ENCODE assay signal across 11 mouse cellular contexts in the genomic region with DNA sequence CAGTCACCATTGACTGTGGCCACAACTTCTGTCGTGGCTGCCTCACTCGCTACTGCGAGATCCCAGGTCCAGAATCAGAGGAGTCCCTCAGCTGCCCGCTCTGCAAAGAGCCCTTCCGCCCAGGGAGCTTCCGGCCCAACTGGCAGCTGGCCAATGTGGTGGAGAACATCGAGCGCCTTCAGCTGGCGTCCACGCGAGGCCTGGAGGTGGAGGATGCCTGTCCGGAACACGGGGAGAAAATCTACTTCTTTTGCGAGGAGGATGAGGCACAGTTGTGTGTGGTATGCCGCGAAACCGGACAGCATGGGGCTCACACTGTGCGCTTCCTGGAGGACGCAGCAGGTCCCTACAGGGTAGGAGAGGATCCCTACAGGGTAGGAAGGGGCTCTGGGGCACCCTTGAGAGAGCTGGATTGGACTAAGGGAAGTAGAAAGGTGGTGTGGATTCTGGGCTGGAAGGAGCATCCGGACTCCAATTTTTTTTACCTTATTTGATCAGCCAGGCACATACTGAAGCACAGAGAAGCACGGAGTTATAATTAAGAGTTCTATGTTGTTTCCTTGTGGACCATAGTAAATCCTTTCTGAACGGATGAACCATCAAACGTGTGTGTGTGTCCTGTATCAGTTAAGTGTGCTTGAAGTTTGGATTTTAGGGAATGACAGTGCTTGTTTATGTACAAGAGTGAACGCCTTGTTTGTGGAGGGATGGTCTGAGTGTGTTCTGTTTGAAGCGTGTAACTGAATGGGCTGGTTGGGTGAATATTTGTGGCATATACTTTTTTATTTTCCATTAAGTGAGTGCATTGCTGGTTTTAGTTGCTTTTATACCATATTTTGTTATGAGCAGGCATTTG. TPM values are rescaled to one million over a fixed set of nuclear protein-coding genes. Genes with fewer than 3 reads are reported as not detected.
DNase-seq lines count a peak whose midpoint lies in the region; ATAC-seq and TF ChIP-seq lines count a peak whose summit lies in the region.
"Had no signal": no experiment of that assay in that cellular context is flagged by ENCODE, and none has a peak within 500 bp of the region (broad histone marks: within the 10 kb centered on the region; RNA-seq: fewer than 3 reads in every experiment).

No protein-coding gene starts in this region.

- TF ChIP-seq CTCF in stomach, postnatal 0 days (IDR thresholded peaks at IDR 0.05; ENCODE audit: low read depth): no peak

- H3K9me3 ChIP-seq in midbrain, embryonic 11.5 days (ENCODE audit: control insufficient read depth, low read length): no peaks in the 10 kb centered on the region
- no peaks in the 10 kb centered on the region for H3K9me3 ChIP-seq in midbrain, embryonic 13.5 days
- H3K9me3 ChIP-seq in stomach, postnatal 0 days (ENCODE audit: control insufficient read depth, low read length): no peaks in the 10 kb centered on the region
- H3K9me3 ChIP-seq: forebrain, embryonic 13.5 days had no signal

- 0 out of 2 replicates have a peak, but pooled peaks cover 2% of the 10 kb centered on the region for H3K27me3 ChIP-seq in midbrain, embryonic 11.5 days (ENCODE audit: control insufficient read depth, insufficient read depth, low read length)
- H3K27me3 ChIP-seq in midbrain, embryonic 13.5 days: peaks cover 17% of the 10 kb centered on the region
- H3K27me3 ChIP-seq in stomach, postnatal 0 days (ENCODE audit: control insufficient read depth, insufficient read depth, low read length): no peaks in the 10 kb centered on the region

- peak; percentile 46 for DNase-seq in gastrocnemius, postnatal 10 days
- DNase-seq in gastrocnemius, adult 8-10 months (ENCODE audit: low spot score in 2 of 2): no peak
- peak; percentile 62 for DNase-seq in midbrain, embryonic 11.5 days (ENCODE audit: low spot score, missing footprints)
- peak; percentile 73 for DNase-seq in liver
- peak; percentile 31 for DNase-seq in stomach, postnatal 0 days (ENCODE audit: low spot score)
- no peak for DNase-seq in cerebellum, adult 8-10 months
- DNase-seq in left cerebral cortex, adult 9 months (ENCODE audit: low spot score in 2 of 2): no peak
- DNase-seq: kidney, adult 18-20 months had no signal

- H3K4me1 ChIP-seq in midbrain, embryonic 11.5 days (ENCODE audit: control insufficient read depth, insufficient read depth, low read length): no peaks in the 10 kb centered on the region
- H3K4me1 ChIP-seq in midbrain, embryonic 13.5 days (replicated peaks): peaks cover 7% of the 10 kb centered on the region
- H3K4me1 ChIP-seq in stomach, postnatal 0 days (replicated peaks; ENCODE audit: control insufficient read depth, insufficient read depth): no peaks in the 10 kb centered on the region

- H3K9ac ChIP-seq in midbrain, embryonic 11.5 days (ENCODE audit: low read length): no peak overlapping the region
- H3K9ac ChIP-seq in midbrain, embryonic 13.5 days (replicated peaks): no peak overlapping the region
- peak overlapping the region; percentile 1; the same call in 1 of the 2 replicates for H3K9ac ChIP-seq in stomach, postnatal 0 days (ENCODE audit: low read length)
- H3K9ac ChIP-seq: forebrain, embryonic 13.5 days had no signal

- H3K36me3 ChIP-seq in midbrain, embryonic 11.5 days (ENCODE audit: control insufficient read depth, insufficient read depth, low read length): no peaks in the 10 kb centered on the region
- no peaks in the 10 kb centered on the region for H3K36me3 ChIP-seq in midbrain, embryonic 13.5 days
- no peaks in the 10 kb centered on the region for H3K36me3 ChIP-seq in stomach, postnatal 0 days (ENCODE audit: control insufficient read depth, insufficient read depth, low read length)

- ATAC-seq in midbrain, embryonic 11.5 days (ENCODE audit: low FRiP score): no peak
- no peak for ATAC-seq in midbrain, embryonic 13.5 days
- no peak for ATAC-seq in stomach, postnatal 0 days (ENCODE audit: low FRiP score, low TSS enrichment)
- ATAC-seq: forebrain, embryonic 13.5 days had no signal

- TF ChIP-seq EP300 in stomach, postnatal 0 days (optimal IDR thresholded peaks at IDR 0.05): no peak

- no peak overlapping the region for H3K4me2 ChIP-seq in midbrain, embryonic 11.5 days
- no peak overlapping the region for H3K4me2 ChIP-seq in midbrain, embryonic 13.5 days (replicated peaks)
- no peak overlapping the region for H3K4me2 ChIP-seq in stomach, postnatal 0 days (replicated peaks; ENCODE audit: low read depth)
- H3K4me2 ChIP-seq: forebrain, embryonic 13.5 days had no signal

- 77% methylated on average over 25 of the region's 25 CpGs for WGBS in midbrain, embryonic 11.5 days
- 78% methylated on average over 25 of the region's 25 CpGs for WGBS in midbrain, embryonic 13.5 days
- WGBS in stomach, postnatal 0 days: 66% methylated on average over 25 of the region's 25 CpGs

- no peak overlapping the region for H3K27ac ChIP-seq in midbrain, embryonic 11.5 days (ENCODE audit: low read depth, low read length)
- no peak overlapping the region for H3K27ac ChIP-seq in midbrain, embryonic 13.5 days
- no peak overlapping the region for H3K27ac ChIP-seq in stomach, postnatal 0 days (replicated peaks)
- H3K27ac ChIP-seq: forebrain, embryonic 13.5 days; macrophage had no signal

- H3K4me3 ChIP-seq in midbrain, embryonic 11.5 days (ENCODE audit: low read depth, low read length): no peak overlapping the region
- H3K4me3 ChIP-seq in midbrain, embryonic 13.5 days (replicated peaks): no peak overlapping the region
- H3K4me3 ChIP-seq in stomach, postnatal 0 days (ENCODE audit: low read depth, low read length): no peak overlapping the region
- H3K4me3 ChIP-seq: forebrain, embryonic 13.5 days had no signal

RNA-seq across cellular contexts. Expression of a gene that starts 0.8 kb away (rescaled TPM):
- total RNA-seq in gastrocnemius, postnatal 10 days (2021): 1 to 10 TPM in 1 of 2 experiments, not detected in 1; 1.7 TPM
- total RNA-seq in gastrocnemius, adult 8-10 months (2022): not detected
- polyA plus RNA-seq in midbrain, embryonic 11.5 days (2014; fragmentation: Nextera tagmentation; extraction: Ambion mirVana): 7.7 and 8.1 TPM in 2 replicates
- polyA plus RNA-seq in midbrain, embryonic 13.5 days (2015; fragmentation: Nextera tagmentation; extraction: Ambion mirVana): 1.2 and 2.0 TPM in 2 replicates
- 0.28 and 0.32 TPM in 2 replicates for polyA plus RNA-seq in stomach, postnatal 0 days (2015; fragmentation: Nextera tagmentation; extraction: Ambion mirVana)
- polyA plus RNA-seq: macrophage had no signal

RNA-seq across cellular contexts. Expression of a gene that starts 3.2 kb away (rescaled TPM):
- not detected for total RNA-seq in gastrocnemius, postnatal 10 days (2021)
- not detected for total RNA-seq in gastrocnemius, adult 8-10 months (2022)
- polyA plus RNA-seq in midbrain, embryonic 11.5 days (2014; fragmentation: Nextera tagmentation; extraction: Ambion mirVana): 0.48 and 0.51 TPM in 2 replicates
- 0.22 and 0.58 TPM in 2 replicates for polyA plus RNA-seq in midbrain, embryonic 13.5 days (2015; fragmentation: Nextera tagmentation; extraction: Ambion mirVana)
- 2.0 and 2.1 TPM in 2 replicates for polyA plus RNA-seq in stomach, postnatal 0 days (2015; fragmentation: Nextera tagmentation; extraction: Ambion mirVana)
- polyA plus RNA-seq: macrophage had no signal

RNA-seq across cellular contexts. Expression of a gene that starts 19.7 kb away (rescaled TPM):
- total RNA-seq in gastrocnemius, postnatal 10 days (2021): not detected
- total RNA-seq in gastrocnemius, adult 8-10 months (2022): not detected
- not detected in 2 replicates for polyA plus RNA-seq in midbrain, embryonic 11.5 days (2014; fragmentation: Nextera tagmentation; extraction: Ambion mirVana)
- not detected in 2 replicates for polyA plus RNA-seq in midbrain, embryonic 13.5 days (2015; fragmentation: Nextera tagmentation; extraction: Ambion mirVana)
- 0.80 and 1.0 TPM in 2 replicates for polyA plus RNA-seq in stomach, postnatal 0 days (2015; fragmentation: Nextera tagmentation; extraction: Ambion mirVana)
- polyA plus RNA-seq: forebrain, embryonic 13.5 days; macrophage had no signal

RNA-seq across cellular contexts. Expression of a gene that starts 27.7 kb away (rescaled TPM):
- total RNA-seq in gastrocnemius, postnatal 10 days (2021): not detected
- not detected for total RNA-seq in gastrocnemius, adult 8-10 months (2022)
- not detected in 2 replicates for polyA plus RNA-seq in midbrain, embryonic 11.5 days (2014; fragmentation: Nextera tagmentation; extraction: Ambion mirVana)
- polyA plus RNA-seq in midbrain, embryonic 13.5 days (2015; fragmentation: Nextera tagmentation; extraction: Ambion mirVana): not detected in 2 replicates
- polyA plus RNA-seq in stomach, postnatal 0 days (2015; fragmentation: Nextera tagmentation; extraction: Ambion mirVana): 1.4 and 1.8 TPM in 2 replicates
- polyA plus RNA-seq: forebrain, embryonic 13.5 days; macrophage had no signal

RNA-seq across cellular contexts. Expression of a gene that starts 33.2 kb away (rescaled TPM):
- 10 to 100 TPM; 15.0 to 19.2 TPM for total RNA-seq in gastrocnemius, postnatal 10 days (2021)
- 10 to 100 TPM; 17.3 to 19.3 (median 18.6) TPM for total RNA-seq in gastrocnemius, adult 8-10 months (2022)
- 32.4 and 35.0 TPM in 2 replicates for polyA plus RNA-seq in midbrain, embryonic 11.5 days (2014; fragmentation: Nextera tagmentation; extraction: Ambion mirVana)
- polyA plus RNA-seq in midbrain, embryonic 13.5 days (2015; fragmentation: Nextera tagmentation; extraction: Ambion mirVana): 46.4 and 46.6 TPM in 2 replicates
- 22.9 and 24.0 TPM in 2 replicates for polyA plus RNA-seq in stomach, postnatal 0 days (2015; fragmentation: Nextera tagmentation; extraction: Ambion mirVana)

Comparison
In these comparisons a context has a peak if more than half of its experiments do, and no peak if none do; other contexts are left out.
1. DNase-seq: peak in gastrocnemius, postnatal 10 days (single experiment), midbrain, embryonic 11.5 days (single experiment), liver (single experiment) and stomach, postnatal 0 days (single experiment); none in gastrocnemius, adult 8-10 months (0 of 2), cerebellum, adult 8-10 months (single experiment) and left cerebral cortex, adult 9 months (0 of 2).